Comparison of ENCODE assay signal across 8 mouse cellular contexts in genomic region chr8:105264024-105264982, GRCm38 (mm10). TPM values are rescaled to one million over a fixed set of nuclear protein-coding genes. Genes with fewer than 3 reads are reported as not detected.
DNase-seq lines count a peak whose midpoint lies in the region; ATAC-seq lines count a peak whose summit lies in the region.

TSS of gene Tradd (minus strand) at chr8:105264609.
TSS of gene Fbxl8 (plus strand) at chr8:105264648.

- peak within 1 kb of the TSS; percentile 92 for H3K4me2 ChIP-seq in intestine, embryonic 16.5 days (ENCODE audit: low read depth, low read length)
- H3K4me2 ChIP-seq in neural tube, embryonic 14.5 days (ENCODE audit: low read depth, low read length), result peak within 1 kb of the TSS; percentile 80

- H3K27me3 ChIP-seq in intestine, embryonic 16.5 days (replicated peaks; ENCODE audit: control insufficient read depth, insufficient read depth, low read length), result peaks cover 33% of the 10 kb centered on the region
- peaks cover 58% of the 10 kb centered on the region for H3K27me3 ChIP-seq in neural tube, embryonic 14.5 days (ENCODE audit: control insufficient read depth, insufficient read depth, low read length)

- intact Hi-C loops in left cerebral cortex, postnatal 4 days (cut with DNase I), result no loop called here
- intact Hi-C loops in left cerebral cortex, postnatal 25 days (cut with DNase I), result no loop called here

- DNase-seq in left cerebral cortex, postnatal 4 days, result peak; percentile 41
- no peak for DNase-seq in left cerebral cortex, postnatal 25 days (ENCODE audit: low spot score in 2 of 2)
- DNase-seq in lung, adult 18-20 months, result peak; percentile 81 to 84
- DNase-seq in urinary bladder, adult 2 months (ENCODE audit: low spot score), result peak; percentile 69

- no peaks in the 10 kb centered on the region; the same call in 1 of the 2 replicates for H3K36me3 ChIP-seq in intestine, embryonic 16.5 days (ENCODE audit: control insufficient read depth, insufficient read depth, low read length)
- H3K36me3 ChIP-seq in neural tube, embryonic 14.5 days (ENCODE audit: control insufficient read depth, insufficient read depth, low read length), result no peaks in the 10 kb centered on the region

- peak; percentile 62 for ATAC-seq in common myeloid progenitor, adult 5-6 weeks (replicated peaks; ENCODE audit: low read depth, poor library complexity, severe bottlenecking)
- peak; percentile 61 for ATAC-seq in granulocyte monocyte progenitor cell, adult 5-6 weeks (replicated peaks; ENCODE audit: poor library complexity, severe bottlenecking)
- ATAC-seq in intestine, embryonic 16.5 days, result peak; percentile 85
- peak; percentile 13; the same call in 1 of the 2 replicates for ATAC-seq in neural tube, embryonic 14.5 days (ENCODE audit: low read depth)

- H3K27ac ChIP-seq in intestine, embryonic 16.5 days (ENCODE audit: low read length), result peak within 1 kb of the TSS; percentile 55
- no peak within 1 kb of the TSS for H3K27ac ChIP-seq in neural tube, embryonic 14.5 days (ENCODE audit: low read depth, low read length)

- peaks cover 33% of the 10 kb centered on the region for H3K4me1 ChIP-seq in intestine, embryonic 16.5 days (ENCODE audit: control insufficient read depth, insufficient read depth, low read length)
- H3K4me1 ChIP-seq in neural tube, embryonic 14.5 days (ENCODE audit: control insufficient read depth, insufficient read depth, low read length), result peaks cover 9% of the 10 kb centered on the region; the same call in 1 of the 2 replicates

- H3K9ac ChIP-seq in intestine, embryonic 16.5 days (ENCODE audit: low read depth, low read length), result peak within 1 kb of the TSS; percentile 74
- peak within 1 kb of the TSS; percentile 54 for H3K9ac ChIP-seq in neural tube, embryonic 14.5 days (replicated peaks; ENCODE audit: low read depth, low read length)

- peak within 1 kb of the TSS; percentile 71 for H3K4me3 ChIP-seq in intestine, embryonic 16.5 days (ENCODE audit: low read length)
- peak within 1 kb of the TSS; percentile 62 for H3K4me3 ChIP-seq in neural tube, embryonic 14.5 days (ENCODE audit: low read depth, low read length)

- WGBS in intestine, embryonic 16.5 days, result 1% methylated on average over 53 of the region's 54 CpGs
- 1% methylated on average over 54 of the region's 54 CpGs for WGBS in neural tube, embryonic 14.5 days

- no peaks in the 10 kb centered on the region for H3K9me3 ChIP-seq in intestine, embryonic 16.5 days (ENCODE audit: control insufficient read depth, low read length)
- H3K9me3 ChIP-seq in neural tube, embryonic 14.5 days (ENCODE audit: control insufficient read depth, low read length), result no peaks in the 10 kb centered on the region

RNA-seq across cellular contexts. Expression of gene Tradd, which starts in this region (rescaled TPM):
- 10 to 100 TPM in 1 of 2 experiments, 1 to 10 TPM in 1; 9.2 to 11.1 TPM for total RNA-seq in left cerebral cortex, postnatal 4 days (2021)
- total RNA-seq in left cerebral cortex, postnatal 25 days (2021), result 1 to 10 TPM; 5.5 to 5.7 TPM
- total RNA-seq in common myeloid progenitor, adult 5-6 weeks (2017), result 14.2 and 19.1 TPM in 2 replicates
- total RNA-seq in granulocyte monocyte progenitor cell, adult 5-6 weeks (2014; fragmentation: Nextera tagmentation), result 8.7 and 9.4 TPM in 2 replicates
- total RNA-seq in granulocyte monocyte progenitor cell, adult 5-6 weeks (2017), result 15.8 and 21.0 TPM in 2 replicates
- 44.9 and 46.0 TPM in 2 replicates for polyA plus RNA-seq in intestine, embryonic 16.5 days (2015; fragmentation: Nextera tagmentation; extraction: Ambion mirVana)
- 13.1 and 18.8 TPM in 2 replicates for polyA plus RNA-seq in neural tube, embryonic 14.5 days (2014; fragmentation: Nextera tagmentation; extraction: Ambion mirVana)
- polyA plus RNA-seq in urinary bladder, adult 2 months (2012; rRNA removed), result 15.1 and 15.8 TPM in 2 replicates

RNA-seq across cellular contexts. Expression of gene Fbxl8, which starts in this region (rescaled TPM):
- total RNA-seq in left cerebral cortex, postnatal 4 days (2021), result under 1 TPM; 0.60 to 0.84 TPM
- under 1 TPM; 0.57 to 0.85 TPM for total RNA-seq in left cerebral cortex, postnatal 25 days (2021)
- 5.2 and 5.6 TPM in 2 replicates for total RNA-seq in common myeloid progenitor, adult 5-6 weeks (2017)
- total RNA-seq in granulocyte monocyte progenitor cell, adult 5-6 weeks (2014; fragmentation: Nextera tagmentation), result 0.21 and 4.4 TPM in 2 replicates
- 1.7 and 3.6 TPM in 2 replicates for total RNA-seq in granulocyte monocyte progenitor cell, adult 5-6 weeks (2017)
- polyA plus RNA-seq in intestine, embryonic 16.5 days (2015; fragmentation: Nextera tagmentation; extraction: Ambion mirVana), result 6.0 and 6.8 TPM in 2 replicates
- 0.96 and 1.8 TPM in 2 replicates for polyA plus RNA-seq in neural tube, embryonic 14.5 days (2014; fragmentation: Nextera tagmentation; extraction: Ambion mirVana)
- 9.1 and 9.5 TPM in 2 replicates for polyA plus RNA-seq in urinary bladder, adult 2 months (2012; rRNA removed)

Comparison
In these comparisons a context has a peak if more than half of its experiments do, and no peak if none do; other contexts are left out.
1. DNase-seq: peak in left cerebral cortex, postnatal 4 days (single experiment), lung, adult 18-20 months (2 of 2) and urinary bladder, adult 2 months (single experiment); none in left cerebral cortex, postnatal 25 days (0 of 2).
2. ATAC-seq: peak in every context shown above with its lines; median percentile 85 in intestine, embryonic 16.5 days; 62 in common myeloid progenitor, adult 5-6 weeks; 61 in granulocyte monocyte progenitor cell, adult 5-6 weeks; 13 in neural tube, embryonic 14.5 days.